Mouse (Mus musculus) testis, adult 2 months (tissue): ENCODE data around the gene Cd79b. TPM values are rescaled to one million over a fixed set of nuclear protein-coding genes. Genes with fewer than 3 reads are reported as not detected.

Experiments
- H3K27ac ChIP-seq: fragments of 200-500 bp; 2 replicates; pipeline ENCODE4 v1.5.1; 2012; ENCODE audit warnings: low read depth, low read length; ENCODE audit not compliant: control insufficient read depth, insufficient read depth
- H3K27me3 ChIP-seq: fragments of 200-500 bp; 2 replicates; pipeline ENCODE4 v1.6.1; 2012; ENCODE audit warnings: mild to moderate bottlenecking, low read length, moderate library complexity; ENCODE audit not compliant: control insufficient read depth, insufficient read depth
- H3K36me3 ChIP-seq: fragments of 200-500 bp; 2 replicates; pipeline ENCODE4 v1.6.1; 2012; ENCODE audit warnings: mild to moderate bottlenecking, low read length; ENCODE audit not compliant: control insufficient read depth, insufficient read depth
- H3K4me1 ChIP-seq: fragments of 200-500 bp; 2 replicates; pipeline ENCODE4 v1.6.1; 2012; ENCODE audit warnings: low read length; ENCODE audit not compliant: control insufficient read depth, insufficient read depth
- H3K4me3 ChIP-seq: fragments of 200-500 bp; 2 replicates; pipeline ENCODE4 v1.5.1; 2012; ENCODE audit warnings: low read depth, mild to moderate bottlenecking, low read length, moderate library complexity, mixed read lengths; ENCODE audit not compliant: control insufficient read depth
- CTCF ChIP-seq: fragments of 200-500 bp; IDR thresholded peaks from 2 replicates; pipeline ENCODE4 v1.5.1; 2012; ENCODE audit warnings: low read depth, mild to moderate bottlenecking, inconsistent platforms, low read length, moderate library complexity; ENCODE audit not compliant: control insufficient read depth, insufficient read depth, insufficient replicate concordance
- POLR2A ChIP-seq: fragments of 200-500 bp; IDR thresholded peaks from 2 replicates; pipeline ENCODE4 v1.6.1; 2012; ENCODE audit warnings: low read depth, mild to moderate bottlenecking, inconsistent platforms, low read length, moderate library complexity; ENCODE audit not compliant: control insufficient read depth
- polyA plus RNA-seq: library from polyadenylated mRNA; depleted of rRNA; stranded (reverse); fragments of >200 nt; gene quantifications from 2 replicates; pipeline ENCODE4 v1.2.3, GENCODE M21; 2012; rRNA removed

The Cd79b gene
- 0.09 and 0.16 TPM in 2 replicates for polyA plus RNA-seq

DNA sequence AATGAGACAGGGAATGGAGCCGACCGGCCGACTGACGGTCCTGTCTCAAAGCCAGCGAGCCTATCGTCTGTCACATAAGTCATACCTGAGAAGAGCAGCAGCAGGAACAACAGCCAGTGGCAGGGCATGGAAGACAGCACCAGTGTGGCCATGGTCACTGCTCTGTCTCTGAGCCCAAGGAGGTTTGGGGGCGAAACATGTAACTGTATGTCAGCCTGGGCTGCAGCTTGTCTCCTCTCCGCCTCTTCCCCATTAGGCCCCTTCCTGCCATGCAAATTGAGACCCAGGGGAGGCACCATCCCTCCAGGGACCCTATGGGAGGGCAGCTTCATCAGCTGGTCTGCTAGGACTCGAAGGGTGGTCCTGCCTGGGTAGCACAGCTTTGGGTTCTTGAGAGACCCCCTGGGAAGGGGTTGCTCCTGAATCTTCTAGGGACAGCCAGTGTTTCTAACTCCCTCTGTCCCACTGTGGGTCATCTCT lies at the start of gene Cd79b:
Gene Cd79b (minus strand): TSS at position 430 of the 480 bp plus-strand sequence.
- TF ChIP-seq CTCF (no peak), POLR2A (no peak)
- H3K4me1 ChIP-seq, result no peaks in the 10 kb centered on the region
- H3K27ac ChIP-seq, result no peak within 1 kb of the TSS
- H3K36me3 ChIP-seq, result no peaks in the 10 kb centered on the region
- no peak within 1 kb of the TSS for H3K4me3 ChIP-seq
- no peaks in the 10 kb centered on the region for H3K27me3 ChIP-seq

DNA sequence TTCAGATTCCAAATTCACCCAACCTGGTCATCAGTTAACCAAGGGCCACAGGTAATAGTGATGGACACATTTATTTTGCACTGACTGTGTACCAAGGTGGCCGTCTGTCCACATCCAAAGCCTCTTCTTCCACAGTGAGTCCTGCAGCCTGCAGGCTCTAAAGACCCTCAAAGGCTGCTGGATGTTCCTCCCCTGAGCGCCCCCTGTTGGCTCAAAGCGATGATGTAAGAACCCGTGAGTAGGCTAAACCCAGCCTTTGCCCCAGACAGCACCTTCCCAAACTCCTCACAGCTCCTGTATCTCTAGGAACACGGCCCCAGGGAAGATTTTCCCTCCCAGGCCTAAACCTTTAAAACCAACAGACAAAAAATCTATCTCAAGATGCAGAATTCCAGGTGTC lies 44.8 kb upstream of the Cd79b start:
- no peaks in the 10 kb centered on the region; the same call in 1 of the 2 replicates for H3K4me1 ChIP-seq
- TF ChIP-seq POLR2A (no peak), CTCF (no peak)
- H3K36me3 ChIP-seq, result no peaks in the 10 kb centered on the region
- H3K4me3 ChIP-seq, result no peak overlapping the region
- H3K27me3 ChIP-seq, result no peaks in the 10 kb centered on the region
- H3K27ac ChIP-seq, result no peak overlapping the region

GRCm38 (mm10) chr11:106355382-106356128 lies 41.0 kb upstream of the Cd79b start:
- no peaks in the 10 kb centered on the region for H3K27me3 ChIP-seq
- TF ChIP-seq CTCF, result no peak
- H3K36me3 ChIP-seq, result no peaks in the 10 kb centered on the region
- H3K4me3 ChIP-seq, result no peak overlapping the region
- H3K27ac ChIP-seq, result no peak overlapping the region
- H3K4me1 ChIP-seq, result no peaks in the 10 kb centered on the region; the same call in 1 of the 2 replicates

GRCm38 (mm10) chr11:106354181-106354580 lies 39.6 kb upstream of the Cd79b start:
- H3K36me3 ChIP-seq, result no peaks in the 10 kb centered on the region
- H3K4me3 ChIP-seq, result no peak overlapping the region
- TF ChIP-seq POLR2A (no peak), CTCF (no peak)
- no peaks in the 10 kb centered on the region for H3K27me3 ChIP-seq
- H3K4me1 ChIP-seq, result no peaks in the 10 kb centered on the region; the same call in 1 of the 2 replicates
- H3K27ac ChIP-seq, result no peak overlapping the region

- no peaks in the 10 kb centered on the region; the same call in 1 of the 2 replicates for H3K4me1 ChIP-seq
- H3K27me3 ChIP-seq, result no peaks in the 10 kb centered on the region
- H3K4me3 ChIP-seq, result no peak within 1 kb of the TSS
- TF ChIP-seq POLR2A (no peak), CTCF (no peak)
- no peaks in the 10 kb centered on the region for H3K36me3 ChIP-seq
- H3K27ac ChIP-seq, result no peak within 1 kb of the TSS
Measured at GRCm38 (mm10) chr11:106353188-106353587, 38.6 kb upstream of the Cd79b start, which contains the start of gene Scn4a. Scn4a (minus strand) TSS chr11:106353288.

DNA sequence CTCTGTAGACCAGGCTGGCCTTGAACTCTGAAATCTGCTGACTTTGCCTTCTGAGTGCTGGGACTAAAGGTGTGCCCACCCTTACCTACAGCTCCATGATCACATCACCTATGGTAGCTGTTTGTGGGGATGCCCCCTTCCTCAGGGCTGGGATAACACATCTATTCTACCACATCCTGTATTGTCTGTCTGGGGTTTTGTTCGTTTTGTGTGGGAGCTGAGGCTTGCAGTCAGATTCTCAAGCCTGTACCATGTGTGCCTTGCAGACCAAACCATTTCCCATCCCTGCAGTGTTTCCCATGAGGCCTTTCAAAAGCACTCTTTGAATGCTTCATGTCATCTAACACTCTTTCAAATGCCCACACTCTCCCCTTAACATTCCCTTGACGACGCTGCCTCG lies 37.4 kb upstream of the Cd79b start:
- Histone ChIP-seq H3K36me3 (no peaks in the 10 kb centered on the region), H3K27me3 (no peaks in the 10 kb centered on the region), H3K4me1 (no peaks in the 10 kb centered on the region; the same call in 1 of the 2 replicates), H3K4me3 (no peak overlapping the region), H3K27ac (no peak overlapping the region)
- no peak for TF ChIP-seq CTCF
- no peak for TF ChIP-seq POLR2A

- H3K36me3 ChIP-seq, result no peaks in the 10 kb centered on the region
- no peak overlapping the region for H3K4me3 ChIP-seq
- no peak overlapping the region for H3K27ac ChIP-seq
Measured at GRCm38 (mm10) chr11:106351253-106351652, 36.7 kb upstream of the Cd79b start.

More at GRCm38 (mm10) chr11:106351253-106351652, 36.7 kb upstream of the Cd79b start:
- TF ChIP-seq POLR2A, result no peak
- no peak for TF ChIP-seq CTCF
- H3K27me3 ChIP-seq, result no peaks in the 10 kb centered on the region
- no peaks in the 10 kb centered on the region; the same call in 1 of the 2 replicates for H3K4me1 ChIP-seq
